Mouse (Mus musculus): ENCODE results near the gene Gm26602. TPM values are rescaled to one million over a fixed set of nuclear protein-coding genes. Genes with fewer than 3 reads are reported as not detected.

Gm26602 gene
- polyA plus RNA-seq, 1 experiment from 2014 or later: not detected

- POLR2A ChIA-PET: interaction anchor here (1.1 kb wide), 1 partner anchor 12 kb away, joined by 3 read pairs; no protein-coding TSS in a partner anchor
- TF ChIP-seq CTCF (IDR thresholded peaks at IDR 0.05): no peak
- ATAC-seq: no peak
- DNase-seq (ENCODE audit: low read depth, low spot score): no peak
- in situ Hi-C loops (cut with MboI; ENCODE audit: low pct_unique_long_range_greater_than_20kb): no loop called here
- CTCF ChIA-PET: interaction anchor here (1.5 kb wide), 1 partner anchor 42 kb away, joined by 3 read pairs; no protein-coding TSS in a partner anchor
- no peaks in the 10 kb centered on the region for H3K27me3 ChIP-seq
Observed at GRCm38 (mm10) chr10:79916081-79916480, 5.4 kb downstream of the Gm26602 start.

- no peak for TF ChIP-seq CTCF (IDR thresholded peaks at IDR 0.05)
- DNase-seq (ENCODE audit: low read depth, low spot score): no peak
- CTCF ChIA-PET: interaction anchor here (1.6 kb wide), 1 partner anchor 82 kb away, joined by 4 read pairs; no protein-coding TSS in a partner anchor
- ATAC-seq: peak; percentile 76
- H3K27me3 ChIP-seq: no peaks in the 10 kb centered on the region
- in situ Hi-C loops (cut with MboI; ENCODE audit: low pct_unique_long_range_greater_than_20kb): no loop called here
- POLR2A ChIA-PET: interaction anchor here (1.0 to 1.1 kb wide), 2 partner anchors 11 to 92 kb away, joined by 3 read pairs; no protein-coding TSS in a partner anchor
Observed at GRCm38 (mm10) chr10:79916808-79917531, 6.3 kb downstream of the Gm26602 start, which contains the start of gene Kiss1r. TSS of gene Kiss1r (plus strand) at chr10:79916971.

- CTCF ChIA-PET: interaction anchor here (1.6 kb wide), 1 partner anchor 82 kb away, joined by 4 read pairs; no protein-coding TSS in a partner anchor
- H3K27me3 ChIP-seq: no peaks in the 10 kb centered on the region
- ATAC-seq (no peak), DNase-seq (ENCODE audit: low read depth, low spot score) (no peak)
- TF ChIP-seq CTCF (IDR thresholded peaks at IDR 0.05): no peak
- in situ Hi-C loops (cut with MboI; ENCODE audit: low pct_unique_long_range_greater_than_20kb): no loop called here
- POLR2A ChIA-PET: no interaction called here
Observed at GRCm38 (mm10) chr10:79917532-79918100, 7.0 kb downstream of the Gm26602 start.

- in situ Hi-C loops (cut with MboI; ENCODE audit: low pct_unique_long_range_greater_than_20kb): no loop called here
- no peaks in the 10 kb centered on the region for H3K27me3 ChIP-seq
- DNase-seq (ENCODE audit: low read depth, low spot score) (no peak), ATAC-seq (no peak)
- ChIA-PET CTCF (no interaction called here), POLR2A (no interaction called here)
- no peak for TF ChIP-seq CTCF (IDR thresholded peaks at IDR 0.05)
Observed at GRCm38 (mm10) chr10:79918231-79919078, 7.8 kb downstream of the Gm26602 start.

GRCm38 (mm10) chr10:79919251-79919849, 8.7 kb downstream of the Gm26602 start:
- TF ChIP-seq CTCF (IDR thresholded peaks at IDR 0.05): no peak
- in situ Hi-C loops (cut with MboI; ENCODE audit: low pct_unique_long_range_greater_than_20kb): no loop called here
- ChIA-PET POLR2A (no interaction called here), CTCF (no interaction called here)
- no peak for DNase-seq (ENCODE audit: low read depth, low spot score)
- no peaks in the 10 kb centered on the region for H3K27me3 ChIP-seq
- ATAC-seq: no peak

GRCm38 (mm10) chr10:79920056-79920890, 9.6 kb downstream of the Gm26602 start:
- DNase-seq (ENCODE audit: low read depth, low spot score) (no peak), ATAC-seq (no peak)
- POLR2A ChIA-PET: no interaction called here
- CTCF ChIA-PET: no interaction called here
- H3K27me3 ChIP-seq: no peaks in the 10 kb centered on the region
- in situ Hi-C loops (cut with MboI; ENCODE audit: low pct_unique_long_range_greater_than_20kb): loop anchor here (5.0 kb wide), 3 partner anchors 37 to 88 kb away; no protein-coding TSS in a partner anchor
- no peak for TF ChIP-seq CTCF (IDR thresholded peaks at IDR 0.05)

- DNase-seq (ENCODE audit: low read depth, low spot score) (no peak), ATAC-seq (no peak)
- in situ Hi-C loops (cut with MboI; ENCODE audit: low pct_unique_long_range_greater_than_20kb): loop anchor here (5.0 kb wide), 3 partner anchors 36 to 89 kb away; no protein-coding TSS in a partner anchor
- CTCF ChIA-PET: interaction anchor here (0.6 kb wide), 1 partner anchor 11 kb away, joined by 3 read pairs; no protein-coding TSS in a partner anchor
- TF ChIP-seq CTCF (IDR thresholded peaks at IDR 0.05): no peak
- POLR2A ChIA-PET: no interaction called here
- no peaks in the 10 kb centered on the region for H3K27me3 ChIP-seq
Observed at GRCm38 (mm10) chr10:79920958-79921535, 10.4 kb downstream of the Gm26602 start, which contains the start of gene R3hdm4. TSS of gene R3hdm4 (minus strand) at chr10:79921208.

GRCm38 (mm10) chr10:79921572-79921971, 10.9 kb downstream of the Gm26602 start:
- DNase-seq (ENCODE audit: low read depth, low spot score) (no peak), ATAC-seq (no peak)
- in situ Hi-C loops (cut with MboI; ENCODE audit: low pct_unique_long_range_greater_than_20kb): loop anchor here (5.0 kb wide), 3 partner anchors 36 to 89 kb away; no protein-coding TSS in a partner anchor
- ChIA-PET CTCF (interaction anchor here (0.6 kb wide), 1 partner anchor 11 kb away, joined by 3 read pairs; no protein-coding TSS in a partner anchor), POLR2A (no interaction called here)
- TF ChIP-seq CTCF (IDR thresholded peaks at IDR 0.05): no peak
- H3K27me3 ChIP-seq: no peaks in the 10 kb centered on the region

All from Patski (cell line).